Mouse (Mus musculus): ENCODE data around the gene Hspbap1. TPM values are rescaled to one million over a fixed set of nuclear protein-coding genes. Genes with fewer than 3 reads are reported as not detected.

The Hspbap1 gene
- total RNA-seq (2021) = 1 to 10 TPM; 6.7 to 7.6 TPM
- long read RNA-seq, experiment 1, transcript Hspbap1-202 (8 exons, 1,703 nt) = major isoform, 6 of 8 reads
- long read RNA-seq, experiment 1, partial matches to known transcripts = 0 of 8 reads
- long read RNA-seq, experiment 1, other reads (novel, unspliced or antisense) = 2 of 8 reads
- long read RNA-seq, experiment 2, partial matches to known transcripts = 0 of 4 reads
- long read RNA-seq, experiment 2, other reads (novel, unspliced or antisense) = 0 of 4 reads

DNA sequence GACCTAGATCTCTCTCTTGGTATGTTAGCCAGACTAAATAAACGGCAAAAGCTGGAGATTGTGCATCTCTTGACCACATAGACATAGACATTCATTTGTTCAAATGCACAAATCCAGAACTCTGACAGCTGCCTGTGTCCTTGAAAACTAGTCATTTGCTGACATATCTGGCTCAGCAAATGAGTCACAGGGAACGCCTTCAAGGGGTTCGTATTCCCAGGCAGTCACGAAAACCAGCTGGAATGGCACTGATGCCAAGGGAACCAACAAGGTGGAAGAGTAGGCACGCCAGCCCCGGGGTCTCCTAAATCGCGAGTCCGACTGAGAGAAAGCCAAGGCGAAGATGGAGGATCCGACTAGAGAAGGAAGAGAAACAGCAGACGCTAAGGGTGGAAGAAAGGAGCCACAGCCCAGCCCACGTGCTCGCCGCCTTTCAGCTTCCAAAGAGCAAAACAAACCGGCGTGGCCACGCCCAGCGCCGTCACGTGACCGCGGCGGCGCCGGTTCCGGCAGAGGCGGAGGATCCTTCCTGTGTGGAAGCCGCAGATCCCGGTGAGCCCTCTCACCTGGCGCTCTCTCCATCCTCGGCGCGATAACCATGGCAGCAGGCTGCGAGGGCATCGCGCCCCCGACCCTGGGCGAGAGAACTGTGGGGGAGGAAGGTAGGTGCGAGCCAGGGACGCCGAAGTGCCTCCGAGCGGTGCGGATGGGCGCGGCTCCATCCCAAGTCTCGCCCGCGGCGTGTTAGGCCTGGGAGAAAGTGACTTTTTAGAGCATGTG lies at the start of gene Hspbap1:
Hspbap1 (plus strand) TSS at position 498 of the 780 bp plus-strand sequence.
- intact Hi-C loops (cut with DNase I) = loop anchor here (5.0 kb wide), 1 partner anchor 38 kb away; no protein-coding TSS in a partner anchor
- DNase-seq (ENCODE audit: extremely low spot score in 1 of 2, low spot score in 2 of 2) = peak; percentile 89 to 92
- Histone ChIP-seq H3K27ac (peak within 1 kb of the TSS; percentile 91), H3K4me3 (peak within 1 kb of the TSS; percentile 89)
- TF ChIP-seq CTCF (IDR thresholded peaks at IDR 0.05) = no peak

DNA sequence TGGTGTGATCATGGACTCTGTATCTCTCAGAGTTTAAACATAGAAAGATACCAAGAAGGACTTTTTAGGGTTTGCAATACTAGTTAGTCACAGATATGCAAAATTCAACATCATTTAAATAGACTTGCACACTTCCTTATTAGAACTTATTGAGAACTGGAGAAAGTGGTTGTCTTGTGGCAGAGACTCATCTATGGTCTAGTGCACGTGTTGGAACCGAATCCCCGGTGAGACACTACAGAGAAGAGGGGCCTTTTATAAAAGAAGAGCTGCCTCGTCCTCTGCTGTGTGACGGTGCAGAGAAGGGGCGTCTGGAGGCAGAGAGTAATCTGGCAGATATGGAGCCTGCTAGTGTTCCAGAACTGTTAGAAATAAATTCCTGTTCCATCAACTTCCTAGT lies 45.6 kb upstream of the Hspbap1 start:
- DNase-seq (ENCODE audit: extremely low spot score in 1 of 2, low spot score in 2 of 2) = no peak
- intact Hi-C loops (cut with DNase I) = no loop called here
- Histone ChIP-seq H3K27ac (no peak overlapping the region), H3K4me3 (no peak overlapping the region)
- TF ChIP-seq CTCF (IDR thresholded peaks at IDR 0.05) = no peak

DNA sequence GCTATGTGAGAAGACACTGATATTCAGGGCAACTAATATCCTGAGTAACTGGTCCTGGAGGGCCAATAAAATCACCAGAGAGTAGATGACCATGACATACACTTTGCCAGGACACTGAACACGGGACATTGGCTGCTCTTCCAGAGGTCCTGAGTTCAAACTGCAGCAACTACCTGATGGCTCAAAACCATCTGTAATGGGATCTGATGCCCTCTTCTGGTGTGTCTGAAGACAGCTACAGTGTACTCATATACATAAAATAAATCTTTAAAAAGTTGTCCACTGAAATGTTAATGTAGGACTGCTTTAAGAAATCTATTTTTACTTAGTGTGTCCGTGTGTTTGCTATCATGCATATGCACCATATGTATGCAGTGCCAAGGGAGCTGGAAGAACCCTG lies 43.6 kb upstream of the Hspbap1 start:
- peak; percentile 24 for TF ChIP-seq CTCF (IDR thresholded peaks at IDR 0.05)
- no peak overlapping the region for H3K4me3 ChIP-seq
- intact Hi-C loops (cut with DNase I) = no loop called here
- no peak for DNase-seq (ENCODE audit: extremely low spot score in 1 of 2, low spot score in 2 of 2)
- no peak overlapping the region for H3K27ac ChIP-seq

DNA sequence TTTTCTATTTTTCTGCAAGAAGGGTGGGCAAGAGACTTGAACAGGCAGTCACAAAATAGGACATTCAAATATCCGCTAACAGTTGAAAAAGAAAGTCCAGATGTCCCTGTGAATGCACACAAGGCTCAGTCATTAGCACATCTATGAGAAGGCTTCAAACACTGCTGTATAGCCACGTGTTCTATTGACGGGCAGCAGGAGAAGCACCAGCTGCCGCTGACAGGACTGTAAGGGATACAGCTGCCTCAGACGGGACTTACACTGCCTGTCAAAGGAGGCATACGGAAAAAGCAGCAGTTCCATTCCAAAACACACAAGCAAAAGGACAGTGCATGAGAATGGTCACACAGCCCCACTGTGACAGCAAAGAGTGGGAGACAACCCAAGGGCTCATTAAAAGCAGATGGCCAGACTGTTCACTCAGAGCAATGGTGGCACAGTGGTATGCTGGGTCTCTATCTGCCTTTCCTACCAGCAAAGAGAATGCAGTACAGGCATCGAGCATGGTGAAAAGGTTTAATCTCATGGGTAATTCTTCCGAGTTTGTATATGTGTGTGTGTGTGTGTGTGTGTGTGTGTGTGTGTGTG lies 40.9 kb upstream of the Hspbap1 start:
- DNase-seq (ENCODE audit: extremely low spot score in 1 of 2, low spot score in 2 of 2) = no peak
- TF ChIP-seq CTCF (IDR thresholded peaks at IDR 0.05) = no peak
- Histone ChIP-seq H3K4me3 (no peak overlapping the region), H3K27ac (no peak overlapping the region)
- intact Hi-C loops (cut with DNase I) = no loop called here

DNA sequence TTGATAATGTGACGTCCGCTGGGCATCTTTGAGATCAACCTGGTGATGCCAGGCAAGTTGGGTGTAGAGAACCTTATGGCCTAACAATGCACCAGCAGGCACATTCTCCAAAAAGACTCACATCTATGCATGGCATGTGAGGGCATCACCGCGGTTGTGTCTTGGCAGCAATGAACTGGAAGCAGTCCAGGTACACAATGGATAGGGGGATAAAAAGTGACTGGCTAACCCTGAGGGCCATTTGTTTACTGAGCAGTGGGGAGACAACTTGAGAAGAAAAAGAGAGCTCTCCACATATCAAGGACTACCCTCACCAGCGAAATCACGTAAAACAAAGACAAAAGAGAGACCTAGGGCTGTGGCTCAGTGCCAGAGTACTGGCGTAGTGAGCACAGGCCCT lies 38.1 kb upstream of the Hspbap1 start:
- no peak overlapping the region for H3K4me3 ChIP-seq
- TF ChIP-seq CTCF (IDR thresholded peaks at IDR 0.05) = no peak
- no peak for DNase-seq (ENCODE audit: extremely low spot score in 1 of 2, low spot score in 2 of 2)
- intact Hi-C loops (cut with DNase I) = loop anchor here (5.0 kb wide), 1 partner anchor 40 kb away; the partner anchor contains the start of gene Hspbap1
- no peak overlapping the region for H3K27ac ChIP-seq

DNA sequence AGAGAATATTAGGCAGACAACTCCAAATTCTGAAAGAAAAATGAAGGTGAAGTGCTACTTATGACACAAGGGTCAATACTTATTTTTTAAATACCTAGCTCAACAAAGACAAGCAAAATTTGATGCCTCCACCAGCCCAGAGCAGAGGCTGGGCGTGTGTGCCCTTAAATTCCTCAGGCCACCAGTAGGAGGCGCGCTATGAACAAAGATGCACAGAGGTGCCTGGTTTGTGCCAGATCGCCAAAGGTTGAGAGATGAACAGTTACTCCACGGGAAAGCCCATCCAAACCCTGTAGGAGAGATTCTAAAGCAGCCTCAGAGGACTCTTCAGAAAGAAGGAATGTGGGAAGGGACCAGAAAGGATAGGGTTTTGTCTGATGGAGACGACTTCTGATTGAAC lies 36.1 kb upstream of the Hspbap1 start:
- Histone ChIP-seq H3K27ac (no peak overlapping the region), H3K4me3 (no peak overlapping the region)
- intact Hi-C loops (cut with DNase I) = loop anchor here (1.0 to 5.0 kb wide), 2 partner anchors 38 to 83 kb away; partner anchors contain the start of gene Hspbap1
- peak; percentile 83 for TF ChIP-seq CTCF (IDR thresholded peaks at IDR 0.05)
- DNase-seq (ENCODE audit: extremely low spot score in 1 of 2, low spot score in 2 of 2) = peak; percentile 48 to 58

DNA sequence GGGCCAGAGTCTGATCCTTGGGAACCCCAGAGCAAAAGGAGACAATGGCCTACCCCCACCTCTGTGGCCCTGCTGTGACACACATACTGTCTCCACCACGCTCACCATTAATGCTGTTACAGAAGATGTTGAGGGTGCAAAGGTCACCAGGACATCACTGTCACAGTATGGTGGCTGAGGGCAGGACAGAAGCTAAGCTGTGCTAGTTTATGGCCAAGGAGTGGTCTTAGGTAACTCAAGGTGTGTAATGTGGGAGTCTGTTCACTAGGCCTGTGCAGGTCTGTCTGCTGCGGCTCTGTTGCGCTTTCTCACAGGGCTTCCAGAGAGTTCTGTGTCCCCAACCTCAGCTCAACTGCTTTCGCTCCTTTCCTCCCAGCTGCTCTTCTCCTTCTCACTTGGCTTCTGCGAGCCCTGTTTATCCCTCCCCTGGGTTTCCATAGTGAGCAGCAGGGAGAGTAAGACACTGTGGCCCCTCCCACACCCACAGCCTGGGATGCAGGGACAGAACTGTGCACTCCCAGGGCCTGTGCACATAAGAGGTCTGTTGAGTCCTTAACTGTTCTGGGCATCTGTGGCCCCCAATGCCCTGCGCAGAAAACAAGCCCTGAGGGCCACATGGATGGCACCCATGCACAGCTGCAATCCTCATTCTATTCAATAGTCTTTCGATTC lies 31.9 kb upstream of the Hspbap1 start:
- TF ChIP-seq CTCF (IDR thresholded peaks at IDR 0.05) = no peak; the same call in 1 of the 2 replicates
- DNase-seq (ENCODE audit: extremely low spot score in 1 of 2, low spot score in 2 of 2) = no peak
- intact Hi-C loops (cut with DNase I) = no loop called here
- Histone ChIP-seq H3K27ac (no peak overlapping the region; the same call in 1 of the 2 replicates), H3K4me3 (no peak overlapping the region)

DNA sequence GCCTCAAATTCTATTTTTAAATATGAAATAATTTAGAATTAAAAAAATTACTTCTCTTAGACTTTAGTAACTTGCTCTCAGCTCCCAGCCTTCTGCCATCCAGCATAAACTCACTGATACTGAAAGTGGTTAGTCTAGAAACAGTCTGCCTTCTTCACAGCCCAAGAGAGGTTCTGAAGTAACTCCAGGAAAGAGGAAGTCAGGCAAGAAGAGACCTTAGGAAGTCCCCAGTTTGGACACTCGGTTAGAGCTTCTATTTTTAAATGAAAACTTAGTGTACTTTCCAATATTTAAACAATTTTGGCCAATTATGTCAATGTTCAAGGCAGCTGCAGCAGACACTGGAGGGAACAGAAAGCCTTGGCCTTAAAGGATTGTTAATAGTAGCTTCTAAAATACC lies 30.6 kb upstream of the Hspbap1 start:
- intact Hi-C loops (cut with DNase I) = no loop called here
- H3K4me3 ChIP-seq = no peak overlapping the region
- DNase-seq (ENCODE audit: extremely low spot score in 1 of 2, low spot score in 2 of 2) = no peak
- no peak overlapping the region for H3K27ac ChIP-seq
- TF ChIP-seq CTCF (IDR thresholded peaks at IDR 0.05) = no peak

DNA sequence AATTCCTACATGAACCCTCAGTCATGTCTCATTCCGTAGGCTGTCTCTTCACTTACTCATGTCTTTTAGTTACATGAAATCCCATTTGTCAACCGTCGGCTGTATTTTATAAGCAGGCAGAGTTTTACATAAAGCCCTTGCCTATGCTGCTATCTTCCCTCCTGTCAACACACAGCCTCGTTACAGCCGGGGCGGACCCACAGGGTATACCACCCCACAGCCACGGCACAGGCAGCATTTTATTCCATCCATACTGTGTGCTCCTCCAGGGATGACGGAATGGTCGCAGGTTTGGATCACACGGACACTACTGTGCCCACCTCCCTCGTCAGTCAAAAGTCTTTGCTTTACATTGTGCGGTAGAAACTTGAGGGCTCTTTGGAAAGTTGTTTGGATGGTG lies 29.8 kb upstream of the Hspbap1 start:
- intact Hi-C loops (cut with DNase I) = no loop called here
- H3K4me3 ChIP-seq = no peak overlapping the region
- H3K27ac ChIP-seq = no peak overlapping the region
- no peak for DNase-seq (ENCODE audit: extremely low spot score in 1 of 2, low spot score in 2 of 2)
- TF ChIP-seq CTCF (IDR thresholded peaks at IDR 0.05) = no peak

DNA sequence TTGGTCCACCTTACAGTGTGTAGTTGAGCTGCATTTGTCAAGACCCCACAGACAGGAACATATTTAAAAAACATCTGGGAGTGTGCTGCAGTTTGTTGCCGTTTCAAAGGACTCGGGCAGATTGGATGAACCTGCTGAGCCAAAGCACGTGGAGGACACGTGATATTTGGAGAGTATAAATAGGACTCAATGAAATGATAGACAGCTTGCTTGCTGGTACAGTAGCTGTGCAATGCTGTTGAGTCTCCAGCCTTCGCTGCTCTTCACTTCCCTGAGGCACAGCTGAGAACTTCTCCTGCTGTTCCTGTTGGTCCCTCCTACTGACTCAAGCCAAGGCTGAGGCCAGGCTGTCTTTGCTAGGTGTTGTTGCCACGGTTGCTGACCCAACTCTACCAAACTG lies 29.2 kb upstream of the Hspbap1 start:
- Histone ChIP-seq H3K27ac (no peak overlapping the region), H3K4me3 (no peak overlapping the region)
- TF ChIP-seq CTCF (IDR thresholded peaks at IDR 0.05) = no peak
- no peak for DNase-seq (ENCODE audit: extremely low spot score in 1 of 2, low spot score in 2 of 2)
- intact Hi-C loops (cut with DNase I) = no loop called here

DNA sequence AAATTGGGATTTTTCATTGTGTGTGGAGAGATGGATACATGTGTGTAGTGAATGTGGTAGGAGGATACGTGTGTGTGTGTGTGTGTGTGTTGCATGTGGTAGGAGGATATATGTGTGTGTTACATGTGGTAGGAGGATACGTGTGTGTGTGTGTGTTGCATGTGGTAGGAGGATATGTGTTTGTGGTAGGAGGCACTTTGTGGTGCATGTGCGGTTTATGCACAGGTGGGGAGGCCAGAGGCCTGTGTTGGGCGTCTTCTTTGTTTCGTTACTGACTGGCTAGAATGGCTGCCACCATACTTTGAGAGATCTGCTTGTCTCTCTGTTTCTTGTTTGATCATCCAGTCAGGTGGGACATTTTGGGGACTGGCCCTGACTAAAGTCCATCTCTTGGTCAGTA lies 28.6 kb upstream of the Hspbap1 start:
- no peak for TF ChIP-seq CTCF (IDR thresholded peaks at IDR 0.05)
- Histone ChIP-seq H3K27ac (no peak overlapping the region), H3K4me3 (no peak overlapping the region)
- no peak for DNase-seq (ENCODE audit: extremely low spot score in 1 of 2, low spot score in 2 of 2)
- intact Hi-C loops (cut with DNase I) = no loop called here
